Mouse (Mus musculus): Measurements from ENCODE around the gene Slc22a5. TPM values are rescaled to one million over a fixed set of nuclear protein-coding genes. Genes with fewer than 3 reads are reported as not detected.

Gene Slc22a5
- polyA plus RNA-seq, 1 experiment, result 7.2 TPM

DNA sequence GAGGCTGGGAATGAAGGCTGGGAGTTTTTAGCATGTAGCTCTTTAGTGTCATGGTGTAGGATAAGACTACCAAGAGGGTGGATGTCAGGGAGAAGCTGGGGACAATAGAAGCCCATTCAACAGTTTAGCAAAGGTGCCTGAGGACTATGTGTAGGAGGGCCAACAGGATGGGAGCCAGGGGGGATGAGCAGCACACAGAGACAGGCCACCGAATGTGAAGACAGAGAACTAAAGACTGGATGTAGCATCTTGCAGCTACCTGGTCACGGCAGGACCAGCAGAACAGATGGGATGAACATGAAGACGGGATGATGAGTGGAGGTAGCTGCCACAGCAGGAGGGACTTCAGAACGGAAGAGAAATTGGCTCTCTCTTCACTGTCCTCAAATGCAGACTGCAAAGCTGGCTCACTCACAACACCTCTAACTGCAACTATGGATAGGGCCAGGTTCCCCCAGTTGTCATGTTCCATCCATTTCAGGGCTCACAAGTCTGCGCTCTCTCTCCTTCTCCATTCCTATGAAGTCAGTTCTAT, 74.6 kb downstream of the Slc22a5 start:
- Histone ChIP-seq H3K27ac (ENCODE audit: insufficient read depth, low read length) (no peak overlapping the region), H3K4me3 (ENCODE audit: insufficient read depth, low read length) (no peak overlapping the region), H3K4me1 (ENCODE audit: control insufficient read depth, insufficient read depth, low read length) (no peaks in the 10 kb centered on the region)
- TF ChIP-seq CTCF (IDR thresholded peaks at IDR 0.05; ENCODE audit: borderline replicate concordance, insufficient read depth, low read length) (no peak), POLR2A (IDR thresholded peaks at IDR 0.05; ENCODE audit: low read depth, low read length) (no peak)

DNA sequence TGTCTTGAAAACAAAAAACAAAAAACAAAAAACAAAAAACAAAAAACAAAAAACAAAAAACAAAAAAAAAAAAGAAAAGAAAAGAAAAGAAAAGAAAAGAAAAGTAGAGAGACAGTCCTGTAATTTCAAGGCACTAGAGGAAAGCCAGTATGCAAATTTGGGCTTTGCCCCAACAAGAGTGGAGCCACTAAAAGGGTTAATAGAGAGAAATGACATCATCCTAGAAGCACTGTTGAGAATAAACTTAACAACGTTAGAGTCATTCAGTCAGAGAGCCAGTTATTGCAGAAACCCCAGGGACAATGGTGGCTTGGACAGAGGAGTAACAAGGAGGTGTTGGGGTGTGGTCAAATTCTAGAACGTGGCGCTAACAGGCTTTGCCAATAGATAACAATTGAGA, 76.7 kb downstream of the Slc22a5 start:
- H3K4me3 ChIP-seq (ENCODE audit: insufficient read depth, low read length), result no peak overlapping the region
- no peak for TF ChIP-seq POLR2A (IDR thresholded peaks at IDR 0.05; ENCODE audit: low read depth, low read length)
- TF ChIP-seq CTCF (IDR thresholded peaks at IDR 0.05; ENCODE audit: borderline replicate concordance, insufficient read depth, low read length), result no peak
- H3K4me1 ChIP-seq (ENCODE audit: control insufficient read depth, insufficient read depth, low read length), result no peaks in the 10 kb centered on the region
- no peak overlapping the region for H3K27ac ChIP-seq (ENCODE audit: insufficient read depth, low read length)

Other genes starting within 250 kb of the Slc22a5 start
- gene Rad50, start 184.3 kb downstream of the Slc22a5 start, polyA plus RNA-seq (2011; ENCODE audit: insufficient read length, low read depth, missing spikeins), result 25.8 and 31.7 TPM in 2 replicates
- not detected in 2 replicates for gene Il5, start 170.9 kb downstream of the Slc22a5 start, polyA plus RNA-seq (2011; ENCODE audit: insufficient read length, low read depth, missing spikeins)
- 19.7 and 35.1 TPM in 2 replicates for gene Irf1, start 121.6 kb downstream of the Slc22a5 start, polyA plus RNA-seq (2011; ENCODE audit: insufficient read length, low read depth, missing spikeins)
- not detected in 2 replicates for gene Gm17334, start 118.5 kb downstream of the Slc22a5 start, polyA plus RNA-seq (2011; ENCODE audit: insufficient read length, low read depth, missing spikeins)
- not detected in 2 replicates for gene Gm12216, start 32.4 kb downstream of the Slc22a5 start, polyA plus RNA-seq (2011; ENCODE audit: insufficient read length, low read depth, missing spikeins)
- gene Slc22a21, start 88.7 kb upstream of the Slc22a5 start, polyA plus RNA-seq (2011; ENCODE audit: insufficient read length, low read depth, missing spikeins), result 7.1 and 7.5 TPM in 2 replicates
- 1.1 TPM in 1 of 2 replicates, not detected in the other for gene Slc22a4, start 136.4 kb upstream of the Slc22a5 start, polyA plus RNA-seq (2011; ENCODE audit: insufficient read length, low read depth, missing spikeins)
- gene Pdlim4, start 177.4 kb upstream of the Slc22a5 start, polyA plus RNA-seq (2011; ENCODE audit: insufficient read length, low read depth, missing spikeins), result 18.3 and 20.0 TPM in 2 replicates
- gene P4ha2, start 208.4 kb upstream of the Slc22a5 start, polyA plus RNA-seq (2011; ENCODE audit: insufficient read length, low read depth, missing spikeins), result 76.7 and 86.7 TPM in 2 replicates